Mouse (Mus musculus): ENCODE data around the gene Ubap1l. TPM values are rescaled to one million over a fixed set of nuclear protein-coding genes. Genes with fewer than 3 reads are reported as not detected.

Ubap1l gene
- polyA plus RNA-seq, 1 experiment = 0.98 TPM

GRCm38 (mm10) chr9:65424393-65424792 is 63.6 kb downstream of the Ubap1l start:
- no peak overlapping the region for H3K4me3 ChIP-seq (ENCODE audit: insufficient read depth, low read length)
- no peak overlapping the region for H3K27ac ChIP-seq (ENCODE audit: insufficient read depth, low read length)
- TF ChIP-seq CTCF (IDR thresholded peaks at IDR 0.05; ENCODE audit: borderline replicate concordance, insufficient read depth, low read length) (no peak), POLR2A (IDR thresholded peaks at IDR 0.05; ENCODE audit: low read depth, low read length) (no peak)
- H3K4me1 ChIP-seq (ENCODE audit: control insufficient read depth, insufficient read depth, low read length) = no peaks in the 10 kb centered on the region

GRCm38 (mm10) chr9:65427511-65427910 is 66.7 kb downstream of the Ubap1l start:
- Histone ChIP-seq H3K27ac (ENCODE audit: insufficient read depth, low read length) (no peak overlapping the region), H3K4me3 (ENCODE audit: insufficient read depth, low read length) (no peak overlapping the region), H3K4me1 (ENCODE audit: control insufficient read depth, insufficient read depth, low read length) (no peaks in the 10 kb centered on the region)
- TF ChIP-seq POLR2A (IDR thresholded peaks at IDR 0.05; ENCODE audit: low read depth, low read length) (no peak), CTCF (IDR thresholded peaks at IDR 0.05; ENCODE audit: borderline replicate concordance, insufficient read depth, low read length) (no peak)

GRCm38 (mm10) chr9:65428003-65428402 is 67.2 kb downstream of the Ubap1l start:
- Histone ChIP-seq H3K4me3 (ENCODE audit: insufficient read depth, low read length) (no peak overlapping the region), H3K4me1 (ENCODE audit: control insufficient read depth, insufficient read depth, low read length) (no peaks in the 10 kb centered on the region), H3K27ac (ENCODE audit: insufficient read depth, low read length) (no peak overlapping the region)
- TF ChIP-seq CTCF (IDR thresholded peaks at IDR 0.05; ENCODE audit: borderline replicate concordance, insufficient read depth, low read length) (no peak), POLR2A (IDR thresholded peaks at IDR 0.05; ENCODE audit: low read depth, low read length) (no peak)

Other genes starting within 250 kb of the Ubap1l start
- not detected in 2 replicates for gene Igdcc3, start 219.9 kb upstream of the Ubap1l start, polyA plus RNA-seq (2011; ENCODE audit: insufficient read length, low read depth, missing spikeins)
- 1.5 and 2.7 TPM in 2 replicates for gene Parp16, start 165.7 kb upstream of the Ubap1l start, polyA plus RNA-seq (2011; ENCODE audit: insufficient read length, low read depth, missing spikeins)
- gene Cilp, start 95.9 kb upstream of the Ubap1l start, polyA plus RNA-seq (2011; ENCODE audit: insufficient read length, low read depth, missing spikeins) = not detected in 2 replicates
- gene Clpx, start 66.8 kb upstream of the Ubap1l start, polyA plus RNA-seq (2011; ENCODE audit: insufficient read length, low read depth, missing spikeins) = 25.8 and 35.4 TPM in 2 replicates
- 11.2 and 13.1 TPM in 2 replicates for gene Pdcd7, start 14.9 kb upstream of the Ubap1l start, polyA plus RNA-seq (2011; ENCODE audit: insufficient read length, low read depth, missing spikeins)
- gene Kbtbd13, start 30.6 kb downstream of the Ubap1l start, polyA plus RNA-seq (2011; ENCODE audit: insufficient read length, low read depth, missing spikeins) = not detected in 2 replicates
- gene Rasl12, start 37.5 kb downstream of the Ubap1l start, polyA plus RNA-seq (2011; ENCODE audit: insufficient read length, low read depth, missing spikeins) = 1.0 and 1.5 TPM in 2 replicates
- not detected in 2 replicates for gene Slc51b, start 61.9 kb downstream of the Ubap1l start, polyA plus RNA-seq (2011; ENCODE audit: insufficient read length, low read depth, missing spikeins)
- gene Mtfmt, start 74.7 kb downstream of the Ubap1l start, polyA plus RNA-seq (2011; ENCODE audit: insufficient read length, low read depth, missing spikeins) = 14.8 and 17.0 TPM in 2 replicates
- gene Spg21, start 99.9 kb downstream of the Ubap1l start, polyA plus RNA-seq (2011; ENCODE audit: insufficient read length, low read depth, missing spikeins) = 99.3 and 111 TPM in 2 replicates
- gene Ankdd1a, start 159.2 kb downstream of the Ubap1l start, polyA plus RNA-seq (2011; ENCODE audit: insufficient read length, low read depth, missing spikeins) = not detected in 2 replicates
- gene Plekho2, start 219.0 kb downstream of the Ubap1l start, polyA plus RNA-seq (2011; ENCODE audit: insufficient read length, low read depth, missing spikeins) = 58.1 and 78.4 TPM in 2 replicates
- gene Pif1, start 226.1 kb downstream of the Ubap1l start, polyA plus RNA-seq (2011; ENCODE audit: insufficient read length, low read depth, missing spikeins) = 8.3 and 10.9 TPM in 2 replicates

Measured in embryonic fibroblast, embryonic 13.5 days (primary cell).